Mouse (Mus musculus) liver, embryonic 12.5 days (tissue): ENCODE measurements at regions not wholly inside any gene's neighbourhood (a gene's known extent, or its start where the extent isn't known, plus 50 kb on each side); places are given as distances from the start of the nearest gene placed in this dataset.

Experiments used
- ATAC-seq: fragments of 200-750 bp; cut with Nextera tagmentation; 2 replicates; pipeline ENCODE4 v1.8.0; 2017; ENCODE audit warnings: moderate number of reproducible peaks, mild to moderate bottlenecking, moderate library complexity
- H3K27ac ChIP-seq: fragments of 300-500 bp; sonication (generic); 2 replicates; pipeline ENCODE4 v1.5.1; 2016; ENCODE audit warnings: mild to moderate bottlenecking
- H3K27me3 ChIP-seq: fragments of 300-500 bp; sonication (generic); replicated peaks from 2 replicates; pipeline ENCODE4 v1.6.1; 2016; ENCODE audit warnings: mild to moderate bottlenecking, moderate library complexity
- H3K36me3 ChIP-seq: fragments of 300-500 bp; sonication (generic); 2 replicates; pipeline ENCODE4 v1.6.1; 2016; ENCODE audit warnings: mild to moderate bottlenecking, moderate library complexity
- H3K4me1 ChIP-seq: fragments of 300-500 bp; sonication (generic); 2 replicates; pipeline ENCODE4 v1.6.1; 2016
- H3K4me2 ChIP-seq: fragments of 300-500 bp; sonication (generic); 2 replicates; pipeline ENCODE4 v1.6.1; 2016; ENCODE audit warnings: mild to moderate bottlenecking, moderate library complexity
- H3K4me3 ChIP-seq: fragments of 300-500 bp; sonication (generic); 2 replicates; pipeline ENCODE4 v1.5.1; 2016; ENCODE audit warnings: mild to moderate bottlenecking, moderate library complexity
- H3K9ac ChIP-seq: fragments of 300-500 bp; sonication (generic); 2 replicates; pipeline ENCODE4 v1.6.1; 2016; ENCODE audit warnings: mild to moderate bottlenecking, moderate library complexity
- H3K9me3 ChIP-seq: fragments of 300-500 bp; sonication (generic); replicated peaks from 2 replicates; pipeline ENCODE4 v1.6.1; 2016; ENCODE audit warnings: mild to moderate bottlenecking, moderate library complexity
- WGBS: fragments of 180-500 bp; shearing (Covaris S2); methylation state at CpG from one replicate; pipeline ENCODE4 v1.1.7; 2016; ENCODE audit not compliant: insufficient replicate concordance; 5-methylcytosine and 5-hydroxymethylcytosine counted together

- no peak overlapping the region for H3K9ac ChIP-seq
- H3K4me3 ChIP-seq: no peak overlapping the region
- 67% methylated on average over 10 of the region's 10 CpGs for WGBS
- no peak overlapping the region for H3K4me2 ChIP-seq
- no peak for ATAC-seq
- no peak overlapping the region for H3K27ac ChIP-seq
- H3K36me3 ChIP-seq: no peaks in the 10 kb centered on the region
- H3K4me1 ChIP-seq: no peaks in the 10 kb centered on the region
- H3K27me3 ChIP-seq: no peaks in the 10 kb centered on the region
- no peaks in the 10 kb centered on the region for H3K9me3 ChIP-seq
These were observed 107.3 kb upstream of the Eef2kmt start for GRCm38 (mm10) chr16:5363007-5363570.

- 17% methylated on average over 4 of the region's 4 CpGs for WGBS
- H3K4me2 ChIP-seq: no peak overlapping the region
- H3K9ac ChIP-seq: no peak overlapping the region
- no peak for ATAC-seq
- no peaks in the 10 kb centered on the region for H3K9me3 ChIP-seq
- no peaks in the 10 kb centered on the region; the same call in 1 of the 2 replicates for H3K27me3 ChIP-seq
- H3K27ac ChIP-seq: 0 out of 2 replicates have a peak overlapping the region, but pooled peaks have one; percentile 27
- H3K4me1 ChIP-seq: no peaks in the 10 kb centered on the region
- H3K4me3 ChIP-seq: no peak overlapping the region
- no peaks in the 10 kb centered on the region for H3K36me3 ChIP-seq
These were observed 103.4 kb upstream of the Eef2kmt start for GRCm38 (mm10) chr16:5359193-5359592.

- ATAC-seq: no peak
- WGBS: 49% methylated on average over 2 of the region's 2 CpGs
- Histone ChIP-seq H3K4me2 (no peak overlapping the region), H3K4me1 (peaks cover 10% of the 10 kb centered on the region), H3K9ac (no peak overlapping the region), H3K27ac (no peak overlapping the region), H3K9me3 (no peaks in the 10 kb centered on the region), H3K4me3 (no peak overlapping the region), H3K36me3 (no peaks in the 10 kb centered on the region), H3K27me3 (peaks cover 4% of the 10 kb centered on the region; the same call in 1 of the 2 replicates)
These were observed 98.1 kb upstream of the Eef2kmt start for GRCm38 (mm10) chr16:5353881-5354280.

- 3% methylated on average over 18 of the region's 18 CpGs for WGBS
These were observed 96.2 kb upstream of the Eef2kmt start for GRCm38 (mm10) chr16:5351890-5352571.

GRCm38 (mm10) chr16:5347151-5347550 is 91.4 kb upstream of the Eef2kmt start:
- 80% methylated on average over 5 of the region's 5 CpGs for WGBS

More at GRCm38 (mm10) chr16:5351890-5352571, 96.2 kb upstream of the Eef2kmt start:
- no peak overlapping the region for H3K27ac ChIP-seq
- ATAC-seq: peak; percentile 84
- H3K36me3 ChIP-seq: no peaks in the 10 kb centered on the region
- no peaks in the 10 kb centered on the region for H3K9me3 ChIP-seq
- H3K4me1 ChIP-seq: peaks cover 14% of the 10 kb centered on the region
- peak overlapping the region; percentile 5 for H3K4me2 ChIP-seq
- H3K9ac ChIP-seq: no peak overlapping the region
- H3K4me3 ChIP-seq: no peak overlapping the region
- peaks cover 4% of the 10 kb centered on the region; the same call in 1 of the 2 replicates for H3K27me3 ChIP-seq

GRCm38 (mm10) chr16:5342326-5342725 is 86.5 kb upstream of the Eef2kmt start:
- Histone ChIP-seq H3K27me3 (no peaks in the 10 kb centered on the region), H3K4me2 (no peak overlapping the region), H3K4me3 (no peak overlapping the region), H3K27ac (no peak overlapping the region), H3K36me3 (no peaks in the 10 kb centered on the region), H3K4me1 (no peaks in the 10 kb centered on the region), H3K9ac (no peak overlapping the region), H3K9me3 (no peaks in the 10 kb centered on the region)
- ATAC-seq: no peak
- 66% methylated on average over 6 of the region's 6 CpGs for WGBS

More at GRCm38 (mm10) chr16:5347151-5347550, 91.4 kb upstream of the Eef2kmt start:
- no peaks in the 10 kb centered on the region for H3K36me3 ChIP-seq
- H3K9ac ChIP-seq: no peak overlapping the region
- no peak overlapping the region for H3K4me2 ChIP-seq
- ATAC-seq: no peak
- no peak overlapping the region for H3K27ac ChIP-seq
- H3K27me3 ChIP-seq: 0 out of 2 replicates have a peak, but pooled peaks cover 4% of the 10 kb centered on the region
- H3K9me3 ChIP-seq: no peaks in the 10 kb centered on the region
- peaks cover 10% of the 10 kb centered on the region for H3K4me1 ChIP-seq
- no peak overlapping the region for H3K4me3 ChIP-seq

GRCm38 (mm10) chr16:5316271-5316670 is 60.5 kb upstream of the Eef2kmt start:
- H3K4me3 ChIP-seq: no peak overlapping the region
- H3K27ac ChIP-seq: no peak overlapping the region
- H3K4me1 ChIP-seq: no peaks in the 10 kb centered on the region
- 61% methylated on average over 1 of the region's 1 CpGs for WGBS
- H3K27me3 ChIP-seq: no peaks in the 10 kb centered on the region
- no peaks in the 10 kb centered on the region for H3K9me3 ChIP-seq
- no peak overlapping the region for H3K9ac ChIP-seq
- no peak for ATAC-seq
- no peaks in the 10 kb centered on the region for H3K36me3 ChIP-seq
- no peak overlapping the region for H3K4me2 ChIP-seq

- H3K36me3 ChIP-seq: no peaks in the 10 kb centered on the region
These were observed 57.5 kb upstream of the Eef2kmt start for GRCm38 (mm10) chr16:5313261-5313660.

GRCm38 (mm10) chr16:5311456-5311855 is 55.7 kb upstream of the Eef2kmt start:
- H3K4me3 ChIP-seq: no peak overlapping the region
- H3K9ac ChIP-seq: no peak overlapping the region
- no peak overlapping the region for H3K4me2 ChIP-seq
- no peak for ATAC-seq
- H3K9me3 ChIP-seq: no peaks in the 10 kb centered on the region
- 72% methylated on average over 9 of the region's 9 CpGs for WGBS
- H3K4me1 ChIP-seq: peaks cover 5% of the 10 kb centered on the region; the same call in 1 of the 2 replicates
- no peaks in the 10 kb centered on the region for H3K36me3 ChIP-seq
- H3K27ac ChIP-seq: no peak overlapping the region
- peaks cover 18% of the 10 kb centered on the region; the same call in 1 of the 2 replicates for H3K27me3 ChIP-seq

More at GRCm38 (mm10) chr16:5313261-5313660, 57.5 kb upstream of the Eef2kmt start:
- ATAC-seq: no peak
- no peak overlapping the region for H3K4me2 ChIP-seq
- H3K27me3 ChIP-seq: peaks cover 2% of the 10 kb centered on the region; the same call in 1 of the 2 replicates
- no peaks in the 10 kb centered on the region for H3K4me1 ChIP-seq
- H3K9ac ChIP-seq: no peak overlapping the region
- H3K4me3 ChIP-seq: no peak overlapping the region
- H3K9me3 ChIP-seq: no peaks in the 10 kb centered on the region
- WGBS: 51% methylated on average over 6 of the region's 6 CpGs
- H3K27ac ChIP-seq: no peak overlapping the region

GRCm38 (mm10) chr16:5310736-5311135 is 55.0 kb upstream of the Eef2kmt start:
- Histone ChIP-seq H3K9ac (no peak overlapping the region), H3K4me3 (no peak overlapping the region), H3K4me2 (no peak overlapping the region), H3K27ac (no peak overlapping the region), H3K9me3 (no peaks in the 10 kb centered on the region), H3K36me3 (no peaks in the 10 kb centered on the region), H3K4me1 (peaks cover 5% of the 10 kb centered on the region; the same call in 1 of the 2 replicates), H3K27me3 (peaks cover 22% of the 10 kb centered on the region; the same call in 1 of the 2 replicates)
- 76% methylated on average over 10 of the region's 10 CpGs for WGBS
- ATAC-seq: no peak

- Histone ChIP-seq H3K9ac (no peak overlapping the region), H3K9me3 (no peaks in the 10 kb centered on the region), H3K4me2 (no peak overlapping the region), H3K27ac (no peak overlapping the region), H3K4me1 (peaks cover 5% of the 10 kb centered on the region; the same call in 1 of the 2 replicates), H3K36me3 (no peaks in the 10 kb centered on the region), H3K4me3 (no peak overlapping the region), H3K27me3 (peaks cover 22% of the 10 kb centered on the region; the same call in 1 of the 2 replicates)
- ATAC-seq: no peak
- WGBS: 54% methylated on average over 7 of the region's 7 CpGs
These were observed 52.0 kb upstream of the Eef2kmt start for GRCm38 (mm10) chr16:5307761-5308160.

- no peak for ATAC-seq
- Histone ChIP-seq H3K4me2 (peak overlapping the region; percentile 58), H3K27ac (no peak overlapping the region), H3K27me3 (peaks cover 22% of the 10 kb centered on the region; the same call in 1 of the 2 replicates), H3K36me3 (no peaks in the 10 kb centered on the region), H3K9me3 (no peaks in the 10 kb centered on the region), H3K4me1 (peaks cover 5% of the 10 kb centered on the region; the same call in 1 of the 2 replicates), H3K4me3 (no peak overlapping the region), H3K9ac (no peak overlapping the region)
- 64% methylated on average over 7 of the region's 7 CpGs for WGBS
These were observed 51.4 kb upstream of the Eef2kmt start for GRCm38 (mm10) chr16:5307249-5307605.
